Mouse (Mus musculus): ENCODE data around the gene Slc12a5.

Slc12a5 gene

DNA sequence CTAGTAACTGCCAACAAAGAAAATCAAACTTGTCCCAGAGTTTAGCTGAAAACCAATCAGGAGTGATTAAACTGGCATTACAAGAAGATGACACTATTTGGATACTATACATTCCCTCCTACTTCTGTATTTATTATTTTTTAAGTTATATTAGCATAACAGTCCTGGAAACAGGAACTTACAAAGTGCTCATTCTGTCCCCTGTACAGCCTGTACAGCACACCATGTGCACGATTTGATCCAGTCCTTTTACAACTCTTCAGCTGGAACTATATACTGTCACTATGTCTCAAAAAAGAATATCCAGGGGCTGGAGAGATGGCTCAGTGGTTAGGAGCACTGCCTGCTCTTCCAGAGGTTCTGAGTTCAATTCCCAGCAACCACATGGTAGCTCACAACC, 66.6 kb downstream of the Slc12a5 start:
- no peak for DNase-seq (ENCODE audit: low read depth, low spot score)

GRCm38 (mm10) chr2:165032533-165032932, 71.9 kb downstream of the Slc12a5 start:
- peak; percentile 56 for DNase-seq (ENCODE audit: low read depth, low spot score)

DNA sequence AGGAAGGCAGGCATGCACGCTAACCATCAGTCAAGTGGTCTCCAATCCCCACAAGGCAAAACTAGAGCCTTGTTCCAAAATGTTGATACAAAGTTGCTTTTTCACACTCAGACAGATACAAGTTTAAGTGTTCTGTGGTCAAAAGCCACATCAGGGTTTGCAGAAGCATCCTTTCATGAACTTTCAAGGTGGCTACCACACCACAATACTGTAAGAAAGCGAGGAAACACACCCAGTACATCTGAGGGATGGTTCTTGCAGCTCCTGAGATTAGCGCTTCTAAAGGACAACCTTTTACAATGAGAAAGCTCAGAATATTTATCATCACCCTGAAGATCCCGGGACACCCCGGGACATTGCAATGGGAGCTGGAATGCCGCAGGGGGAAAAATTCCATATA, 72.7 kb downstream of the Slc12a5 start:
- peak; percentile 28 for DNase-seq (ENCODE audit: low read depth, low spot score)

GRCm38 (mm10) chr2:165034131-165035057, 73.8 kb downstream of the Slc12a5 start, which contains the start of gene Ncoa5:
TSS of gene Ncoa5 (minus strand) at chr2:165034867.
- peak; percentile 98 for DNase-seq (ENCODE audit: low read depth, low spot score)

GRCm38 (mm10) chr2:165035058-165035431, 74.4 kb downstream of the Slc12a5 start:
- no peak for DNase-seq (ENCODE audit: low read depth, low spot score)

DNA sequence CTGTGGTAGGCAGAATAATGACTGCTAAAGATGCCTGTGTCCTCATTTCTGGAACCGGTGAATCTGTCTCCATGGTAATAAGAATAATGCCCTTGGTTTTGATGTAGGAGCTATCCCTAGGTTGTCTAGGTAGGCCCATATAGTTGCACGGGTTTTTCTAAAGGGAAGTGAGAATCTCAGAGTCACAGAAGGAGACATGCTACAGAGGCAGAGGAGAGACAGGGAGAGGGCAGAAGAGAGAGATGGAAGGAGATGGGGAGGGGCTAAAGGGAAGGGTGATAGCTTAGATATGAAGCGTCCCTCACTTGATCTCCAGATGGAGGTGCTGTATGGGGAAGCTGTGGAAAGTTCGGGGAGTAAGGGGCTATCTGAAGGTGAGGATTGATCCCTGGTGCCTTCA, 76.8 kb downstream of the Slc12a5 start:
- no peak for DNase-seq (ENCODE audit: low read depth, low spot score)

- DNase-seq (ENCODE audit: low read depth, low spot score), result no peak
Observed at GRCm38 (mm10) chr2:165042126-165042525, 81.5 kb downstream of the Slc12a5 start.

DNA sequence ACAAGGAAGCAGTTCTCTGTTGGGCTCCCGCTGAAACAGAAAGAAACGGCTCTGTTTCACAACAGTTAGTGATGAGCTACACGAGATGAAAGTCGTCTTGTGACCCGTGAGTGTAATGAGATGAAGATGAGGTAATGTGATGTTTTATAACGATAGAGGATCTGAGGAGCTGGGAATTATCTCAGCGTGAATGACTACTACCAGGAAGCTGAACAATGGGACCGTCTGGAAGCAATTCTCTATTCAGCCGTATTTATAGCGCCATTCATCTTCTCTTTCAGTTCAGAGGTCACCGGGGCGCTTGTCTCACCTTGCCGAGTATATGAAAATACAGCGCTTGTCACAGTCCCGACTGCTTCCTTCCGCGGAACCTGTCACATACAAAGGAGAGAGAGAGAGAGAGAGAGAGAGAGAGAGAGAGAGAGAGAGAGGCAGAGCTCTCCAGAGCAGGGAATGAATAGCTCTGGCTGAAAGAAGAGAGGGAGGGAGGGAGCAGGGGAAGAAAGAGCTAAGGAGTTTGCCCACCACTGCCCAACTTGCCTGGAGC, 82.6 kb downstream of the Slc12a5 start:
- peak; percentile 29 for DNase-seq (ENCODE audit: low read depth, low spot score)

GRCm38 (mm10) chr2:165043729-165044128, 83.1 kb downstream of the Slc12a5 start:
- DNase-seq (ENCODE audit: low read depth, low spot score), result no peak

DNA sequence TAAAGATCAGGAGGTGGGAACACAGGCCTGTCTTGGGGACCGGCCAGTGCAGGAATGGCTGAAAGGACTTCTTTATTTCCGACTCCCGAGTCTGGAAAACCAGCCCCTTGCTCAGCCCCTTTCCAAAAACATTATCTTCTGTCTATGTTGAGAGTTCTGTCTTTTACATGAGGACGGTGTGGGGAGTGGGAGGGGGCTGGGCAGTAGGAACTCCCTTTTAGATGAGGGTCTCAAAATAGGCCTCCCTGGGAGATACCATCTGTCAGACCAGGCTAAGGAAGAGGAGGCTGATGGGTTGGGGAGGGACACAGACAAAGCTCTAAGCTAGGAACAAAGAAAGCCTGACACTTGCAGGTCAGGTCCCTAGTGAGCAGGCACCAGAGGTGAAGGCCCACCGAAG, 88.4 kb downstream of the Slc12a5 start:
- no peak for DNase-seq (ENCODE audit: low read depth, low spot score)
